Mouse (Mus musculus) 416B (cell line): ENCODE measurements around the gene Pou1f1.

Source experiments
- DNase-seq: peaks from one replicate; pipeline ENCODE4 v3.0.0; 2011; ENCODE audit warnings: low read depth

The Pou1f1 gene

GRCm38 (mm10) chr16:65564306-65564705, 44.0 kb downstream of the Pou1f1 start:
- no peak for DNase-seq

DNA sequence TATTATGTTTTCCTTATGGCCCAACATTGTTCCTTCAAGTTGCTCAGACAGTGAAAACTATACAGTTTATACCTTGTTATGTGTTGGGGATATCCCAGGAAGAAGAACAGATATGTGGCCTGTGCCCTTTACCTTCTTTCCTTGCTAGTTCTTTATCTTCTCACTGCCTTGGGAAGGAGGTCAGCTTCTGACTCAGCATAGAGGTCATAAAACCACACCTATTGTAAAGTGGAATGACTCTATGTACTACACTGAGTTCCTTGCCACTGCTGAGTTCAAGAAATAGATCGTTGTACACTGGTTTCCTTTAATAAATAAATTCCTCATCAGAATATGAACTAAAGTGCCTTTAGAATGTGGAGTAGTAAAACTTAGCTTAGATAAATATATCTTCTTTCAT, 44.6 kb downstream of the Pou1f1 start:
- DNase-seq, result no peak

GRCm38 (mm10) chr16:65568853-65569252, 48.5 kb downstream of the Pou1f1 start:
- DNase-seq, result peak; percentile 63

- no peak for DNase-seq
Measured at GRCm38 (mm10) chr16:65577298-65578029, 57.2 kb downstream of the Pou1f1 start.
